Mouse (Mus musculus) hindbrain, embryonic 16.5 days (tissue): Measurements from ENCODE around the gene Artn. TPM values are rescaled to one million over a fixed set of nuclear protein-coding genes. Genes with fewer than 3 reads are reported as not detected.

ENCODE experiments used
- ATAC-seq: fragments of 200-750 bp; cut with Nextera tagmentation; 2 replicates; pipeline ENCODE4 v1.8.0; 2017; ENCODE audit warnings: moderate TSS enrichment, moderate library complexity
- H3K27ac ChIP-seq: fragments of 300-500 bp; sonication (generic); 2 replicates; pipeline ENCODE4 v1.5.1; 2014; ENCODE audit warnings: low read depth, mild to moderate bottlenecking, control low read depth, low read length, moderate library complexity
- H3K27me3 ChIP-seq: fragments of 300-500 bp; sonication (generic); replicated peaks from 2 replicates; pipeline ENCODE4 v1.6.1; 2014; ENCODE audit warnings: low read length; ENCODE audit not compliant: control insufficient read depth, insufficient read depth
- H3K36me3 ChIP-seq: fragments of 300-500 bp; sonication (generic); 2 replicates; pipeline ENCODE4 v1.6.1; 2014; ENCODE audit warnings: mild to moderate bottlenecking, low read length, moderate library complexity, mixed read lengths; ENCODE audit not compliant: control insufficient read depth, insufficient read depth
- H3K4me1 ChIP-seq: fragments of 300-500 bp; sonication (generic); 2 replicates; pipeline ENCODE4 v1.6.1; 2014; ENCODE audit warnings: low read depth, low read length; ENCODE audit not compliant: control insufficient read depth, insufficient read depth
- H3K4me2 ChIP-seq: fragments of 300-500 bp; sonication (generic); 2 replicates; pipeline ENCODE4 v1.6.1; 2014; ENCODE audit warnings: mild to moderate bottlenecking, low read length, control low read depth, moderate library complexity
- H3K4me3 ChIP-seq: fragments of 300-500 bp; sonication (generic); 2 replicates; pipeline ENCODE4 v1.5.1; 2014; ENCODE audit warnings: mild to moderate bottlenecking, low read length, control low read depth, moderate library complexity
- H3K9ac ChIP-seq: fragments of 300-500 bp; sonication (generic); 2 replicates; pipeline ENCODE4 v1.6.1; 2014; ENCODE audit warnings: low read depth, mild to moderate bottlenecking, control low read depth, low read length, moderate library complexity
- H3K9me3 ChIP-seq: fragments of 300-500 bp; sonication (generic); 2 replicates; pipeline ENCODE4 v1.6.1; 2014; ENCODE audit warnings: mild to moderate bottlenecking, low read length, moderate library complexity; ENCODE audit not compliant: control insufficient read depth
- WGBS: fragments of 180-500 bp; shearing (Covaris S2); extraction: QIAGEN DNeasy Blood & Tissue Kit; methylation state at CpG from one replicate; pipeline ENCODE4 v1.1.7; 2014; 5-methylcytosine and 5-hydroxymethylcytosine counted together
- polyA plus RNA-seq: library from polyadenylated mRNA; unstranded; fragments of >200 nt; fragmentation: Nextera tagmentation; extraction: Ambion mirVana; gene quantifications from 2 replicates; pipeline ENCODE4 v1.2.1, GENCODE M21; 2015

The Artn gene
- polyA plus RNA-seq, 1 experiment from 2014 or later = 0.90 TPM

GRCm38 (mm10) chr4:117915489-117916105 lies 14.0 kb downstream of the Artn start:
- H3K9ac ChIP-seq = peak overlapping the region; percentile 80
- peak overlapping the region; percentile 83 for H3K4me2 ChIP-seq
- no peak for ATAC-seq
- WGBS = 3% methylated on average over 19 of the region's 19 CpGs
- H3K9me3 ChIP-seq = no peaks in the 10 kb centered on the region
- peaks cover 6% of the 10 kb centered on the region; the same call in 1 of the 2 replicates for H3K36me3 ChIP-seq
- peak overlapping the region; percentile 91 for H3K27ac ChIP-seq
- no peaks in the 10 kb centered on the region for H3K27me3 ChIP-seq
- H3K4me3 ChIP-seq = peak overlapping the region; percentile 59
- H3K4me1 ChIP-seq = peaks cover 32% of the 10 kb centered on the region

- peak within 1 kb of the TSS; percentile 91 for H3K27ac ChIP-seq
- under 1% methylated on average over 58 of the region's 61 CpGs for WGBS
- no peaks in the 10 kb centered on the region for H3K9me3 ChIP-seq
- ATAC-seq = peak; percentile 95
- H3K9ac ChIP-seq = peak within 1 kb of the TSS; percentile 80
- H3K36me3 ChIP-seq = peaks cover 6% of the 10 kb centered on the region; the same call in 1 of the 2 replicates
- H3K4me3 ChIP-seq = peak within 1 kb of the TSS; percentile 59
- no peaks in the 10 kb centered on the region for H3K27me3 ChIP-seq
- H3K4me1 ChIP-seq = peaks cover 39% of the 10 kb centered on the region
- peak within 1 kb of the TSS; percentile 83 for H3K4me2 ChIP-seq
Measured at GRCm38 (mm10) chr4:117914591-117915442, 14.7 kb downstream of the Artn start, which contains the start of gene Ipo13. Gene Ipo13, minus strand, starts transcription at chr4:117914999.

GRCm38 (mm10) chr4:117914031-117914430 lies 15.5 kb downstream of the Artn start:
- WGBS = 14% methylated on average over 8 of the region's 8 CpGs
- peak; percentile 1; the same call in 1 of the 2 replicates for ATAC-seq
- Histone ChIP-seq H3K9me3 (no peaks in the 10 kb centered on the region), H3K27ac (no peak overlapping the region), H3K4me1 (peaks cover 47% of the 10 kb centered on the region), H3K4me2 (peak overlapping the region; percentile 83), H3K36me3 (peaks cover 6% of the 10 kb centered on the region; the same call in 1 of the 2 replicates), H3K9ac (peak overlapping the region; percentile 80), H3K27me3 (no peaks in the 10 kb centered on the region), H3K4me3 (peak overlapping the region; percentile 59)

DNA sequence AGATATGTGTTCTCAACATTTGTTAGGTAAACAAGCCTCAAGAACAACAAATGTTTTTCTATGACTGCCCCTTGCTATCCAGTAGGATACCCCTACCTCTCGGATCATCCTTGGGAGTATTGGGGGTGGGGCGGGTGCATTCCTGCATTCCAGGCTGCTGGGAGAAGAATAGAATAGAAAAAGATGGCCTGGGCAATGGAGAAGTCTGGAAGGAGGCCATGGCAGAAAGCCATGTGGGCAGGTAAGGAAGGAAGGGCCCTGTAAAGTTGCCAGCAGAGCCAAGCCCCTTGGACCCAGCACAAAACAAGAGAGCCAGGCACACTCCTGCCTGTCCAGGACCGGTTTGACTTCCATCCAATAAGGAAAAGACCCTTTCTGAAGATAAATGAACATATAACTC lies 16.1 kb downstream of the Artn start:
- Histone ChIP-seq H3K36me3 (peaks cover 6% of the 10 kb centered on the region; the same call in 1 of the 2 replicates), H3K27me3 (no peaks in the 10 kb centered on the region), H3K4me1 (peaks cover 53% of the 10 kb centered on the region), H3K9ac (peak overlapping the region; percentile 80), H3K27ac (no peak overlapping the region), H3K4me2 (peak overlapping the region; percentile 83), H3K9me3 (no peaks in the 10 kb centered on the region), H3K4me3 (peak overlapping the region; percentile 59)
- ATAC-seq = no peak
- 32% methylated on average over 3 of the region's 3 CpGs for WGBS

DNA sequence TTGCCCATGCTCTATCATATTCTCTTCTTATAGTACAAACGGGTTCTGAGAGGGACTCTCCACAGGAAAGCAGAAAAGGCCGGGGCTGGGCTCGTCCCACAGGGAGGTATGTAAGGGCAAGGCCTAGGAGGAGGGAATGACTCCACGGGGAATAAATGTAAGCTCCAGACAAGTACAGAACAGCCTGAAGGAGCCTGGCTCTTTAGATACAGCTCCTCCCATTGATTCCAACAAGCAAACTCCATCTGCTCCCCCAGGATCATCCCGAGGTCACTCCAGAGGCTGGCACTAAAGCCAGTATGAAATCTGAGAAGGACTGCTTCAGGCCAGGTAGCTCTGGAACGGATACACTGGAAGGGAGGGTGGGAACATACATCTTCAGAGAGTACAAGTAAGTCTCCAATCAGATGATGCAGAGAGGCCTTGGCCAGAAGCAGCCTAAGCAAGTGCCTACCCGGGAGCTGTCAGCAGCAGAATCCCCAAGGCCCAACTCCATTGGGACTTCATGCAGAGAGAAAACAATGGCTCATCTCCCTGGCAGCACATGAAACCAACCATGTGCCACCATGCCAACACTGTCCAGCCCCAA lies 16.8 kb downstream of the Artn start:
- no peaks in the 10 kb centered on the region for H3K9me3 ChIP-seq
- peak overlapping the region; percentile 15; the same call in 1 of the 2 replicates for H3K9ac ChIP-seq
- H3K4me2 ChIP-seq = peak overlapping the region; percentile 83
- no peak for ATAC-seq
- peak overlapping the region; percentile 59 for H3K4me3 ChIP-seq
- no peak overlapping the region for H3K27ac ChIP-seq
- peaks cover 6% of the 10 kb centered on the region; the same call in 1 of the 2 replicates for H3K36me3 ChIP-seq
- no peaks in the 10 kb centered on the region for H3K27me3 ChIP-seq
- 57% methylated on average over 7 of the region's 7 CpGs for WGBS
- peaks cover 59% of the 10 kb centered on the region for H3K4me1 ChIP-seq

- peak overlapping the region; percentile 83; the same call in 1 of the 2 replicates for H3K4me2 ChIP-seq
- H3K4me1 ChIP-seq = peaks cover 62% of the 10 kb centered on the region
- H3K27ac ChIP-seq = no peak overlapping the region
- peaks cover 6% of the 10 kb centered on the region; the same call in 1 of the 2 replicates for H3K36me3 ChIP-seq
- H3K9me3 ChIP-seq = no peaks in the 10 kb centered on the region
- 84% methylated on average over 13 of the region's 13 CpGs for WGBS
- ATAC-seq = no peak
- no peaks in the 10 kb centered on the region for H3K27me3 ChIP-seq
- peak overlapping the region; percentile 15; the same call in 1 of the 2 replicates for H3K9ac ChIP-seq
- no peak overlapping the region for H3K4me3 ChIP-seq
Measured at GRCm38 (mm10) chr4:117912131-117912561, 17.4 kb downstream of the Artn start.

DNA sequence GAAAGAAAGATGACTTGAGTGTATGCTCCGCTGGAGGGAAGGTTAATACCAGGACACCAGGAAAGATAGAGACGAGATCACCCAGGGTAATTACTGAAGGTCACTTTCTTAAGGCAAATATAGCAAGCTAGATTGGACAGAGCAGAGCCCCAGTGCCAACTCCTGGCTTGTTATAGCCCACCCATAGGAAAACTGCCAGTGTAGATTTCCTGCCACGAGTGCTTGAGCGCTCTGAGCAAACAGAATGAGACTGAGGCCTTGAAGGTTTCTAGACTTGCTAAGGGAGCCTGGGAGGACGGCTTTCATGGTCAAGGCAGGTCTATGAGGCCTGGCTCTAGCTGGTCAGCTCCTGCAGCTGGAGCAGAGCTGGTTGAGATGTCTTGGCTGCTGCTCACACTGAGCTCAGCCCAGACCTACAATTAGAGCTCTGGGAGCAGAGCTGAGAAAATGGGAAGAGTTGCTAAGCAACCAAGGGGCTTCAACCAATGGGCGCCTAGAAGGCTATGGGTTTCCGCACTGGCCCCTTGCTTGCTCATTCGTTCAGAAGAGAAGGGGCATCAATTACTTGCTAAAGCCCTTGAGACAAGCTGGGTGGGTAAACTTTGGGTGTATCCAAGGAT lies 20.6 kb downstream of the Artn start:
- WGBS = 34% methylated on average over 8 of the region's 8 CpGs
- Histone ChIP-seq H3K27me3 (no peaks in the 10 kb centered on the region), H3K9me3 (no peaks in the 10 kb centered on the region), H3K9ac (peak overlapping the region; percentile 2; the same call in 1 of the 2 replicates), H3K36me3 (peaks cover 15% of the 10 kb centered on the region), H3K4me1 (peaks cover 53% of the 10 kb centered on the region), H3K4me2 (peak overlapping the region; percentile 35), H3K4me3 (peak overlapping the region; percentile 12; the same call in 1 of the 2 replicates), H3K27ac (peak overlapping the region; percentile 44)
- peak; percentile 88 for ATAC-seq

DNA sequence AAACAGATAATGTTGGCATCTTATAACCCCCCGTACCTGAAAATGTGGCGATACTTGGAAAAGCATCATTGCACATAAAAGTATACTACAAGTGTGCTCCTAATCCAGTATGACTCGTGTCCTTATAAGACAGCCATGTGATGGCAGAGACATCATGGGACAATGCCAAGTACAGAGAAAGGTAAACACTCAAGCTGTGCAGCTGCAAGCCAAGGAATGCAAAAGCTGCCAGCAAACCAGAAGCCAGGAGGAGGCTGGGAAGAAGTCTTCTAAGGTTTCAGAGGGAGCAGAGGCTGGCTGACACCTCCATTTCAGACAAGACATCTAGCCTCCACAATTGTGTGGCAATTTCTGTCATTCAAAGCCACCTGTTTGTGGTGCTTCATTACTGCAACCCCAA lies 23.4 kb downstream of the Artn start:
- H3K4me1 ChIP-seq = peaks cover 30% of the 10 kb centered on the region
- no peak overlapping the region for H3K9ac ChIP-seq
- H3K36me3 ChIP-seq = peaks cover 34% of the 10 kb centered on the region
- H3K27me3 ChIP-seq = no peaks in the 10 kb centered on the region
- no peak for ATAC-seq
- no peak overlapping the region for H3K27ac ChIP-seq
- H3K9me3 ChIP-seq = no peaks in the 10 kb centered on the region
- no peak overlapping the region for H3K4me3 ChIP-seq
- no peak overlapping the region for H3K4me2 ChIP-seq
- WGBS = 88% methylated on average over 3 of the region's 3 CpGs
